Mouse (Mus musculus) common myeloid progenitor, adult 5-6 weeks (primary cell): ENCODE measurements around the gene Ppp2r5a. TPM values are rescaled to one million over a fixed set of nuclear protein-coding genes. Genes with fewer than 3 reads are reported as not detected.
A peak's percentile ranks its signal among the peaks of the same experiment; 100 is the strongest.

Experiments
- ATAC-seq: replicated peaks from 2 replicates; pipeline ENCODE4 v1.8.0; 2016; ENCODE audit warnings: low read depth, mild to moderate bottlenecking, moderate TSS enrichment, inconsistent platforms; ENCODE audit not compliant: poor library complexity, severe bottlenecking
- total RNA-seq: library from RNA; stranded (forward); fragments of 200-1000, 187-1606 nt; gene quantifications from 2 replicates; pipeline ENCODE4 v1.2.3, GENCODE M21; 2017

The Ppp2r5a gene
- total RNA-seq, 1 experiment from 2014 or later = 115 TPM

DNA sequence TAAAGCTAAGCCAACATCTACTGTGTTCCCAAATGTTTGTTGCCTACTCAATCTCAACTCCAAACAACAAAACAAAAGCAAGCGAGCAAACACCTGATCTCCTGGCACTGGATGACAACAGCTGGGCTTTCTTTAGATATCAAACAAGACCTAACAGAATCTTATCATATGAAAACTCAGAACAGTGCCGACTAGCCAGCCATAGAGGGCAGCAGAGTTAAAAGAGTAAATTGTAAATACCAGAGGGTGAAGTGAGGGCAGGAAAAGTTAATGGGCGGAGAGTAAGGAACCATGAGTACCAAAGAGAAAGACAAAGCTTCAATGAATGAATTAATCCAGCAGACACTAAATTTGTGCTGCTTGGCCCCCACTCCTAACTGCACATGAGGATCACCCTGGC lies 11.8 kb downstream of the Ppp2r5a start:
- peak; percentile 92 for ATAC-seq

DNA sequence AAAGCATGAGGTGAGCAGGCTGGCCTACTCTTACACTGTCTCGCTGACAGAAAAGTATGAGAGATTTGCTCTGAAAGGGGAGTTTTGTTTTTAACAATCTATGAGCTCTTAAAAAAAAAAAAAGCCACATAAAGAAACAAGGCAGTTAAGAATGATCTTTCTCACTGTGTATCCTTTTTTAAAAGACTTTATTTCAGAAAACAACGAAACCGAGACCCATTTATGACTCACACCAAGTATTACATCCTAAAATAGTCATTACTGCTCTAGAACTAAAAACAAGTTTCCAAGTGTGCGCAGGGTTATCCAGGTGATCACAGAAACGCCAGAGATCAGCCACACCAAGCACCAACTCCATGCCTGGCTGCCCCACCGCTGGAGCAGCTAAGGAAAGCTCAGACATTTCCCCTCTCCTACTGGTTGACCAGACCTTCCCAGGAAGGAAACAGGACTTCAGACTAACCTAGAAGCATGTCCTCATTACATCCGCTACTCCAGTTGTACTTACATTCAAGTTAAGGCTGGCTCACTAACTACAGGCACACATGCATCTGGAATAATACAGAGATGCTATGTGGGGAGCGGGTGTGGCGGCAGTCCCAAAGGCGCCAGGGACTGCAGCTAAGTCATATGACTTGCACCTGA lies 18.2 kb downstream of the Ppp2r5a start:
- no peak for ATAC-seq

DNA sequence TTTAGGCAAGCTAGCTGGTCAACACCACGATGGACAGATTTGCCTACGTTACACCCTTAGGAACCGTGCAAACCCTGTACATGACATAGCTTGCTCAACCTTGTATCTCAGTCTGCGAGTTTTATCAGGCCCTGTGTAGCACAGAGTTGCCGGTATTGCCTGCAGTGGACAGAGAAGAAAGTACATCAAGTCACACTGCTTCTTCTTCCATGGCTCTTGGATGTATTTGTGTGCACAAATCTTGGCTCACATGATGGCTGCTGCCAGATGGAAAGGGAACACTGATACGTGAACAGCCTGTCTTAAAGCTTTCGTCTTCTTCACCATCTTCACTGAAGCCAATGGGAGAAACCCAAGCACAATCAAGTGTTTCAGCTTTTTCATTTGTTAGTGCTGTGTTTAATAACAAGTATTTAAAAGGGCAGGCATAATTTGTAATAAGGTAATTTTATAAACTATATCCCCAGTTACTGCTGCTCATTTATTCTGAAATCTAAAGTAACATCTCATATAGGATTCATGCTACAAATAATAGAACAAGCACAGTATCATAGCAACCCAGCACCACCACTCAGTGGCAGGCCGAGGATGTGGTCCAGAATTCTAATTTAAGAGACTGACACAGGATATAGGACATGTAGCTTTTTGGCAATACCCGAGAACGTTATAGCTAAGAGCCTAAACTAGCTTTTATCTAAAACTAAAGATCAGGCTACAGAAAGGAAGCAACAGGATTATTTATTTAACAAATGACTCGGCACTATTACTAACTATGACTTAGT lies 20.9 kb downstream of the Ppp2r5a start:
- peak; percentile 45; the same call in 1 of the 2 replicates for ATAC-seq

DNA sequence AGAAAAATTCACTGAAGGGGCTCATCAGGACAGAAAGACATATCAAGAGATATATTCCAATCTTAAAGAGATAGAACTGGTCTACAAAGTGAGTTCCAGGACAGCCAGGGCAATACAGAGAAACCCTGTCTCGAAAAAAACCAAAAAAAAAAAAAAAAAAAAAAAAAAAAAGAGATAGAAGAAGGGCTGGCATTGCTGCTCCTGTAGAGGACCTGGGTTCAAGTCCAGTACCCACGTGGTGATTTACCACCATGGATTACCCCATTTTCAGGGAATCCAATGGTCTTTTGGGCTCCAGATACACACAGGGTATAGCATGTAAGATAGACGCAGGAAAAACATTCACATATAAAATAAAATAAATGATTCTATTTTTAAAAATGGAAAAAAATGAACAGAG lies 22.2 kb downstream of the Ppp2r5a start:
- ATAC-seq = no peak

DNA sequence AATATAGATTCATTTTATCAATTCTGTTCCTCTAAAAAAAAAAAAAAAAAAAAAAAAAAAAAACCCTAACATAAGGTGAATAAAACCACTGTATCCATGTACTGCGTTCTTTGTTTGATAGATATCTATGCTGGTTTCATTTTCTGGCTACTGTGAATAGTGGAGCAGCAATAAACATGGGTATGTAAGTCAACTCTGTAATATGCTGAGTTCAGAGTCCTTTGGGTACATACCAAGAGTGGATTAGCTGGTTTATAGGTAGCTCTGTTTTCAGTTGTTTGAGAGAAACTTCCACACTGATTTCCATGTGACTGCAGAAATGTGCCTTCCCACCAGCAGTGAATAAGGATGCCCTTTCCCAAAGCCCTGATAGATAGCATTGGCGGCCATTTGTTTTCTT lies 25.0 kb downstream of the Ppp2r5a start:
- no peak for ATAC-seq

DNA sequence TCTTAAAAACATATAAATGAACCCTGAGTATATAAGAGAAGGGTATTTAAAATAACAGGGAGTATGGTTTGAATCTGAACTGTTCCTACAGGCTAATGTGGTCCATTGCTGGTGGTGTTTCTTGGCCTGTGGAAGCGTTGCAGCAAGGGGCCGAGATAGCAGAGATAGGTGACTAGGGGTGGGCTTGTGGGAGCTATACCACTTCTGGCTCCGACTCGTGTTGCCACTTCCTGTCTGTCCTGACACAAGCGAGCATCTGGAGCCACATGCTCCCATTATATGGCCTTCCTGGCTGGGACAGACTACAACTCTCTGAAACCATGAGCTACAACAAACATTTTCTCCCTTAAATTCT lies 27.5 kb downstream of the Ppp2r5a start:
- peak; percentile 42 for ATAC-seq

DNA sequence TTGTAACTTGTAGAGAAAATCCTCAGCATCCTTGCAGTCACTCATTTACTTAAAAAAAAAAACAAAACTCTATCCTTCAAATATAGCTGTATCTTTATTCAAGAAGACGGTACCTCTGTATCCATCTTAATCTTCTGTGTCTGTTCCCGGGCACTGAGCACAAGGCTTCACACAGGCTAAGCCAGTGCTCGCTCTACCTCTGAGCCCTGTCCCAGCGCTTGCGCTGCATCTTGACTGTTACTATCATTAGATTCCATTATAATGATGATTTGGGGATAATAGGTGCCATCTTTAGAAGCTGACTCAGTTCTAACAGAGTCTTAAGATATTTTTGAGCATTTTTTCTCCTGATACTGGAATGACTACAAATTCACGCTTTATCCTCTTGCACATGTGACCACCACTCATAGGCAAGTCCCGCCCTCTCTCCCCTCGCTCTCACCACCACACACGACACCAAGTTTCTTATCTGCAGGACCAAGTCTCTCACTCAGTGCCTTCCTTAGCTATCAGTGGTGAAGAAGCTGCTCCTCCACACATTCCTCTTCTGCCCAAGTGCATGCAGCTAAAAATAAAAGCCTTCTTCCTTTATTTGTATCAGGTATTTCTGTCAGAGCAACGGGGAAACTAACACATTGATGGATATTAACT lies 28.0 kb downstream of the Ppp2r5a start:
- peak; percentile 86 for ATAC-seq

DNA sequence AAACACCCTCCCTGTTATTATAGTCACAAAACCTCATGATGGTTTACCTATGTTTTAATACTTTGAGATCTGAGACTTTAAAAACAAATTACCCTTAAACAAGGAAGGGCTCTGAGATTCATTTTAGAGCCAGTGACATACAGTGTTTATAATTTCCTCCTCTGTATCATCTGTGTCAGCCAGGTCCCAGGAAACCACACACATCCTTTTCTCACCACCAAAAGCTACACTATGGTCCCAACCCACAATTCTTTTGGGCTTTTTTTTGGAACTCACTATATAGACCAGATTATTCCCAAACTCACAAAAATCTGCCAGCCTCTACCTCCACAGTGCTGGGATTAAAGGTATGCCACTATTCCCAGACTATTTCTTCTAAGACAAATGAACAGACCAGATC lies 33.9 kb downstream of the Ppp2r5a start:
- no peak for ATAC-seq

DNA sequence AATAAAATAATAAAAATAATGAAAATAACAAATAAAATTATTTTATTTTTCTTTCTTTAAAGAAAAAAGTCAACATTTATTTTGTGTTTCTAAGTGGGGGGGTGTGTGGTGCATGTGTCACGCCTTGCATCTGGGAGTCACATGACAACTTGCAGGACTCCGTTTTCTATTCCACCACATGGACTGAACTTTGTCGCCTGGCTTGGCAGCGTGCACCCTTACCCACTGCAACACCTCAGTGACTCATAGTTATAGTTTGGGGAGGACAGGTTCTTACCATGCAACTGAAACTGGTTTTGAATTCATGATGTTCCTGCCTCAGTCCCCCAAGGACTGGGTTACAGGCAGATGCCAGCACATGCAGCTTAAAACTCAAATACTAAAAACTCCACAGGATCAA lies 34.9 kb downstream of the Ppp2r5a start:
- no peak for ATAC-seq

DNA sequence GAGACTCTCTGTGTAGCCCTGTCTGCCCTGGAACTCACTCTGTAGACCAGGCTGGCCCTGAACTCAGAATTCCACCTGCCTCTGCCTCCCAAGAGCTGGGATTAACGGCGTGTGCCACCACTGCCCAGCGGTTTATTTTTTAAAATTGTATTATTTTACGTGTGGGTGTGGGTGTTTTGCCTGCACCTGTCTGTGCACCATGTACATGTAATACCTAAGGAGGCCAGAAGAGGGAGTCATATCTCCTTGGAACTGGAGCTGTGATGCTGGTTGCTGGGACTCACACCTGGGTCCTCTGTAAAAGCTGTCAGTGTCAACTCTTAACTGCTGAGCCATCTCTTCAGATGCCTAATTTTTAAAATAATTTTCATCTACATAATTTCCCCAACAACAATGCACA lies 38.6 kb downstream of the Ppp2r5a start:
- peak; percentile 87 for ATAC-seq

DNA sequence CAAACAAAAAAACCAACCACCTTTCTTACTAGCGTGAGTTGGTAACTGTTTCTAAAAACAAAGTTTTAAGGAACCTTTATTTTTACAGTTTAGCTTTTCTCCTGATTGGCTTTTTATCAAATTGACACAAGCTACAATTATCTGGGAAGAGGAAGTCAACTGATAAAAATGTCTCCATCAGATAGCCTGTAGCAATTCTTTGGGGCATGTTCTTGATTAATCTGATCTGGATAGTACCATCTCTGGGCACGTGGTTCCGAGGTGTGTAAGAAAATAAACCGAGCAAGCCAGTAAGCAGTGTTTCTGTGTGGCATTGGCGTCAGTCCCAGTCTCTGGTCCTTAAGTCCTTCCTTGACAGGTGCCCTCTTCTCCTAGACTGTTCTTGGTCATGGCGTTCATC lies 40.7 kb downstream of the Ppp2r5a start:
- ATAC-seq = no peak

DNA sequence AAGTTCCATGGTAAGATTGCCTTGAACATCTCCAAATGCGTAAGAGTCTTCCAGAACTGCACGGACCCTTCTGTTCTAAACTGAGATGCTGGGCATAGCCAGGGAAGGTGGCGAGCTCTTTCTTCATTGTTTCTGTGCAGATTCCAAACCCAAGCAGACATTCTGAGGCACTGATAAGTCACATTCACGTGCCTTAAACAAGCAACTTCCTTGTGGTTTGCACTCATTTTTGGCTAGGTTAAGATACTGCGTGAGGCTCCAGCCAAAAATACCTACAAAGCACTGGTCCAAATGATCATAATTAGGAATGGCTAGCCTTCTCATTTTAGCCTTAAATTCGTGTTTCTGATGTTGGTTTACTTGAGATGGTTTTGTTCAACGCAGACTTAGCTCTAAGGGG lies 43.6 kb downstream of the Ppp2r5a start:
- no peak for ATAC-seq

DNA sequence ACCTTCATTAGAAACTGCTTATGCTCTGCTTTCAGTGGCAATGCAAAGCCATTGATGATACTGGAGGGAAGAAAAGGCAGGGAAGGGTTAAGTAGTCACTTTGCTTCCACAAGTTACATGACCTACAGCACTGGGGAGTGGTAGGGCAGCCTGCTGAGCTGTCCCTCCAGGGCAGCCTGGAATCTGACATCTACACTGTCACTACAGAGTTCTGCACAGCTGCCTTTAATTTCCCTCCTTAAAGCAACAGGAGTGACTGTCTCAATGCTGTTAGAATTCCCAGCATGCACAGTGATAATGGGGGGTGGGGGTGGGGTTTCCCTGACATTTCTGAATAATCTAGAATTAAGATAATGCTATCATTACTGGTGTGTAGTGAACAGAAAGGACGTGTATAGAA lies 46.1 kb downstream of the Ppp2r5a start:
- ATAC-seq = no peak

DNA sequence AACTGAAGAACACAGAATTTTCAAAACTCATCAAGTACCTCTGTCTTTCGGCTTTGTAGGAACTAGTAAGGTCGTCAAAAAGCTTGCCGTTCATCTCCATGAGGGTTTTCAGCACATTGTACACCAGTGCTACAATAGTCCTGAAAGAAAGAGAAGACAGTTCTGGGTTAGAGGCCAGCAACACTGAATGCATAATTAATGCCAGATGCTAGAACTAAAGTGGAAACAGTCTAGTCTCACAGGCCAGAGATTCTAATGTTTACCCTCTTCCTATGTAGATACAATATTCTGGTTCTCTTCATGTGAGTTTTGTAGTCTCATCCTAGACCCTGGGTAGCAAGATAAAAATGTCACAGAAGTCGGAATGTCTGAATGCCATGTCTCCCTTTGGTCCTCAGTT lies 49.2 kb downstream of the Ppp2r5a start:
- no peak for ATAC-seq

DNA sequence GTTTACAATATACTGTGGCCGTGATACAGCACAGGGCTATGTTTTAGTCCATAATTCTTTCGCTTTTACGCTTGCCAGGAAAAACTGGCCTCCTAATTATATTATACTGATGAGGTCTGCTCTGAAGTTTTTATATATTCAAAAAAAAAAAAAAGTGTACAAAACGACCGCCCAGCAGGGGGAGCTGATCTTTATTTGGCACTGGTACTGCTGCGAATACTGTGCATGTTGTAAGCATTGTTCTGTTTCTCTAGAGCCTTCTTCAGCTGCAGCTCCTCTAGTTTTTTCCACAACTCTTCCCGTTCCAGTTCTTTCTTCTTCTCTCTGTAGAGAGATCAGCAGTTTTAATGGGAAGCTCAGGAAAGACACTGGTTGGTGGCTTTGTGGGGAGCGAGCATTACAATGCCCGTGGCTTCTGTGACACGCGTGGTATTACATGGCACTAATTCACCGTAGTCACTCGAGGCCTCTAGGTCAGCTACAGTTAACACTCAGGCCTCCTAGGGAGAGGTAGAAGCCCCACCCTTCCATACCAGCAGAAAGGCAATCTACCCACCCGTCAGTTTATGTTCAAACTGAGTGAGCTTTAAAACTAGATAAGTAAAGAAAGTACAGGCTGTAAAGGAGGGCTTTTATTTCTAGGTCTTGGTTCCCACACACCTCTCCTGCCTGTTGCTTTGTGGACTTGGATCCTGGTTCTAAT lies 50.1 kb downstream of the Ppp2r5a start:
- ATAC-seq = peak; percentile 46; the same call in 1 of the 2 replicates

DNA sequence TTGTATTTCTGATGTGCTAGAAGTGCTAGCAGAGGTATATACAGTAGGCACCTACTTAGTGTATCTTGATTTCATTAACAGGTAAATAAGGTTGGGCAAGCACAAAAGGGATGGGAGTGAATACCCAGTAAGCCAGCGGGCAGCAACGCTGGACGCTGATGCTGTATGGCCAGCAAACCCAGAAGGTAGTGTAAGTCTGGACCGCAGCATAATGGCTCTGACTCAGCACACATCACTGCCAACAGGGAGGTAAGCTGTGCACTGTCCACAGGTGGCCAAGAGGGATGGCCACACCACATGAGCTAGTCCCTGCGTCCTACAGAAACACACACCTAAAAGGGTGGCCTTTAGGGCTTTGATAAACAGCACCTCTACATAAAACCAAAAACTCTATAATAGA lies 52.7 kb downstream of the Ppp2r5a start:
- no peak for ATAC-seq

DNA sequence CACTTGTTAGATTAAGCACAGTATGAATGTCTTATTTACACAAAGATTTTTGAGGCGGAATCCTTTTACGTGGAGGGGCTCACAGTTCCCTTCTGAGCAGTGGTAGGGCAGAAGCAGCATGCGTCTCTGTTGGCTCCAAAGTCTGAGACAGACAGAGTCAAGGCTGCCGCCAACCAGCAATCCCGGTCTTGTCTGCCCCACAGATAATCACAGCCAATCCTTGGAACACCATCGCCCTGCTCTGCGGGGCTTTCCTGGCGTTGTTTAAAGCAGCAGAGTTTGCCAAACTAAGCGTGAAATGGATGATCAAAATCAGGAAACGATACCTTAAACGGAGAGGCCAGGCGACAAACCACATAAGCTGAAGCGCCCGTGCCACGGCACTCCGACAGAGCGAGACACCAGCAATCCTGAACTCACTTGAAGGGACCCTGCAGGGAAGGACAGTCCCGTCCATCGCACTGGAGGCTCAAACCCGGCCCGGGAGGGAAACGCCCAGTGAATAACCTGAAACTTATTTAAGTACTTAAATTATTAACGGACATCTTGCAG lies 53.5 kb downstream of the Ppp2r5a start:
- ATAC-seq = no peak

DNA sequence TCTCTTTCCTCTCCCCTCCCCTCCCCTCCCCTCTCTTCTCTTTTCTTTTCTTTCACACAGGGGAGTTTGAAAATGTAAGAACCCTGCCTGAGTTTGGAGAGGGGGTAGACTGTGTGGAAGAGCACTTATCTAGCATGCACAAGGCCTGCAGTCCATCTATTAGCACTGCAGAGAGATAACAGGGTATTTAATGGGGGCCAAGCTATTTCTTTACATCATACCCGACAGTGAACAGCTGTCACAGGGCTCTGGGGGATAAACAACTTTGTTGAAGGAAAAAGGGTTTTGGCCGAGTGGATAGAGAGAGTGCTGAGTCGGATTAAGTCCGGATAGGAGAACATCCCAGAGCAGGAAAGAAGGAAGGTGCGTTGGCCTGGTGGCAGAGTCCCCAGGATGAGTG lies 54.1 kb downstream of the Ppp2r5a start:
- ATAC-seq = no peak

DNA sequence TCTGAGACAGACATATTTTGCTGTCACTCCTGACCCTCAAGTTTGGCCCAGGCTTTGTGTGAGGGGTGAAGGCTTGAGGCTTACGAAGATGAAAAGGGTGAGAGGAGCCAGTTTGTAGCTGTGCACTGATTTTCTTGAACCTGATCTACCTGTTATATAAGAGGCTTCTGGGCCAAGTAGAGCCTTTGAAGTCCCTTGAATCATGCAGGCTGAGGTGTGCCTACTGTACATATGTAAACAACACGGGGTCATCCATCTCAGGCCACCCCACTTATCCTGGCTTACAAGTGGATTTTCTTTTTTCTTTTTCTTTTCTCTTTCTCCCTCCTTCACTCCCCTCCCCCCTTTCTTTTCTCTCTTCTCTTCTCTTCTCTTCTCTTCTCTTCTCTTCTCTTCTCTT lies 54.5 kb downstream of the Ppp2r5a start:
- no peak for ATAC-seq

DNA sequence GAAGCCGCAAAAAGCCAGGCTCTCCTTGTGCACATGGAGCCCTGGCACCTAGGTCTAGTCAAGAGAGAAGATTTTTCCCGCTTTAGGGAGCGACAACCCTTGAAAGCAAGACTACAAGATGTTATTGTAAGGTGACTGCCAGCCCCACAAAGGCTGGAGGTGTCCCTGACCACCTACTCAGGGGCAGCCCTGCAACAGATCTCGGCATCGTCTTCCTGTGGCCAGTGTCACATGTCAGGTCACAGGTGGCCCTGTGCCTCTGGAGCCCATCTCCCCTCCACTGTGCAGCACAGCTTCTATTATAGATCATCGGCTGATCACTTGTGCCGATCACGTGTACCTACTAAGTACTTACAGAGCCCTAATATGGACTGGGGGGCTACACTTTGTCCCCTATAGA lies 55.5 kb downstream of the Ppp2r5a start:
- ATAC-seq = no peak

DNA sequence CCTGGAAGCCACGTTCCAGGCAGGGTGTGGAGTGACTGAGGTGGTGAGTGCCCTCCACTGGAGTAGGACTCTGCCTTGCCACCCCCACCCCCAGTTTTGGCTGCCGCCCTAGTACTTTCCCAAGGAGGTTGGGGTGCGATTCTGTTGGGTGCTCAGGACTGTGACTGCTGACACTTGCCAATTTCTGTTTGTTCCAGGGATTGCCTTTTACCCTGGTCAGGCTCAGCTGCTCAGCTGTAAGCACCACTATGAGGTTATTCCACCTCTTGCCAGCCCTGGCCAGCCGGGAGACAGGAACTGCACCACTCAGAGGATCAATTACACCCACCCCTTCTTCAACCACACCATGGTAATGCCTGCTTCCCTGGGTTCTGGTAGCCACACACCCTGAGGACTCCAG lies 62.5 kb downstream of the Ppp2r5a start:
- no peak for ATAC-seq
